Mouse (Mus musculus): ENCODE measurements around the gene Arhgap24. TPM values are rescaled to one million over a fixed set of nuclear protein-coding genes. Genes with fewer than 3 reads are reported as not detected.

Arhgap24 gene
- polyA plus RNA-seq, 1 experiment from 2014 or later = 23.8 TPM

DNA sequence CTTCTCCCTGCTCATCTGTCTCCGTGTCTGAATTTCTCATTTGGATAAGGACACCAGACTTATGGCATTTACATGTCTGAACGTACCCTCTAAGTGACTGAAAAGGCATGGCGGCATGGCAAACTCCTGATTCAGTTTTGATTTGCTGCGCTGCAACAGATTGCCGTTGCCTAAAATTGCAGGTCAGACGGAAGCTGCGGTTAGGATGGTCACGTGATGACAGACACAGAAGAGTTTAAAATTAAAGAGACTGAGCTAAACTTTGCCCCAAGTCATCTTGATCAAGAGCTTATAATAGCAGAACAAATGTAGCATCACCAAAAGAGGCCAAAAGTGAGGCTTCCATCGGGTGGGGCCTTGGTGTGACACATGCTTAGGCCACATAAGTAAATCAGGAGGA is 296.1 kb downstream of the Arhgap24 start:
- Histone ChIP-seq H3K27me3 (no peaks in the 10 kb centered on the region), H3K4me1 (peaks cover 19% of the 10 kb centered on the region), H3K27ac (no peak overlapping the region), H3K4me3 (no peak overlapping the region), H3K36me3 (no peaks in the 10 kb centered on the region), H3K9ac (no peak overlapping the region), H3K9me3 (no peaks in the 10 kb centered on the region), H3K4me2 (no peak overlapping the region)
- no peak for ATAC-seq (ENCODE audit: insufficient number of reproducible peaks, insufficient read depth, low FRiP score, low TSS enrichment, low read depth)
- WGBS = 85% methylated on average over 9 of the region's 9 CpGs

GRCm38 (mm10) chr5:102777852-102778251 is 296.7 kb downstream of the Arhgap24 start:
- 72% methylated on average over 9 of the region's 9 CpGs for WGBS
- Histone ChIP-seq H3K4me2 (no peak overlapping the region), H3K4me3 (no peak overlapping the region), H3K27me3 (no peaks in the 10 kb centered on the region), H3K9me3 (no peaks in the 10 kb centered on the region), H3K27ac (peak overlapping the region; percentile 16; the same call in 1 of the 2 replicates), H3K4me1 (peaks cover 19% of the 10 kb centered on the region), H3K36me3 (no peaks in the 10 kb centered on the region), H3K9ac (no peak overlapping the region)
- ATAC-seq (ENCODE audit: insufficient number of reproducible peaks, insufficient read depth, low FRiP score, low TSS enrichment, low read depth) = no peak

DNA sequence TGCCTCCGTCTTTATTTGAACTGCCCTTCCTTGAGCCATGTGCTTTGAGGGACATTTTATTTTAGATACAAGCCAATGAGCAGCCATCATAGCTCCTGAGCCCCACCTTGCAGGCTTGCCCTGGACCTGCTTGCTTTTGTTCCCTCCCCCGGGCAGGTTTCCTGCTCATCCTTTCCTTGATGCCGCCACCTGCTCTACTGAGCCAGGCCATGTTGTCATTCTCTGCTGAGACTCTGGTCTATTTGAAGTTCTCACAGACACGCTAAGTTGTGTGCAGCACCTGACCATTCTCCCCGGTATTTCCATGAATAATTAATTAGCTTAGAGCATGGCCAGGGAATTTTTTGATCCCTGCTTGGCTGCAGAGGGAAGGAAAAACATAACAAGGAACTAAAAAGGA is 297.1 kb downstream of the Arhgap24 start:
- WGBS = 58% methylated on average over 5 of the region's 5 CpGs
- no peak for ATAC-seq (ENCODE audit: insufficient number of reproducible peaks, insufficient read depth, low FRiP score, low TSS enrichment, low read depth)

GRCm38 (mm10) chr5:102783585-102783984 is 302.4 kb downstream of the Arhgap24 start:
- Histone ChIP-seq H3K4me1 (no peaks in the 10 kb centered on the region), H3K9me3 (no peaks in the 10 kb centered on the region), H3K9ac (no peak overlapping the region), H3K36me3 (no peaks in the 10 kb centered on the region), H3K4me3 (no peak overlapping the region), H3K27me3 (no peaks in the 10 kb centered on the region), H3K4me2 (no peak overlapping the region), H3K27ac (no peak overlapping the region)
- WGBS = 75% methylated on average over 4 of the region's 4 CpGs
- no peak for ATAC-seq (ENCODE audit: insufficient number of reproducible peaks, insufficient read depth, low FRiP score, low TSS enrichment, low read depth)

More for the DNA sequence above, 297.1 kb downstream of the Arhgap24 start:
- H3K36me3 ChIP-seq = no peaks in the 10 kb centered on the region
- H3K4me2 ChIP-seq = peak overlapping the region; percentile 20; the same call in 1 of the 2 replicates
- H3K27me3 ChIP-seq = no peaks in the 10 kb centered on the region
- no peak overlapping the region for H3K9ac ChIP-seq
- no peaks in the 10 kb centered on the region for H3K9me3 ChIP-seq
- H3K4me1 ChIP-seq = peaks cover 19% of the 10 kb centered on the region
- H3K4me3 ChIP-seq = no peak overlapping the region
- peak overlapping the region; percentile 16; the same call in 1 of the 2 replicates for H3K27ac ChIP-seq

- Histone ChIP-seq H3K4me3 (no peak overlapping the region), H3K27ac (no peak overlapping the region), H3K27me3 (no peaks in the 10 kb centered on the region), H3K4me1 (no peaks in the 10 kb centered on the region), H3K36me3 (no peaks in the 10 kb centered on the region), H3K9ac (no peak overlapping the region), H3K9me3 (no peaks in the 10 kb centered on the region), H3K4me2 (no peak overlapping the region)
- ATAC-seq (ENCODE audit: insufficient number of reproducible peaks, insufficient read depth, low FRiP score, low TSS enrichment, low read depth) = no peak
- 59% methylated on average over 2 of the region's 2 CpGs for WGBS
These were observed 304.9 kb downstream of the Arhgap24 start for GRCm38 (mm10) chr5:102786123-102786522.

GRCm38 (mm10) chr5:102788437-102788836 is 307.2 kb downstream of the Arhgap24 start:
- Histone ChIP-seq H3K27me3 (no peaks in the 10 kb centered on the region), H3K36me3 (no peaks in the 10 kb centered on the region), H3K4me2 (no peak overlapping the region), H3K4me3 (no peak overlapping the region), H3K9ac (no peak overlapping the region), H3K27ac (no peak overlapping the region), H3K4me1 (peaks cover 1% of the 10 kb centered on the region; the same call in 1 of the 2 replicates), H3K9me3 (no peaks in the 10 kb centered on the region)
- 65% methylated on average over 3 of the region's 3 CpGs for WGBS
- no peak for ATAC-seq (ENCODE audit: insufficient number of reproducible peaks, insufficient read depth, low FRiP score, low TSS enrichment, low read depth)

- no peaks in the 10 kb centered on the region for H3K27me3 ChIP-seq
- no peak overlapping the region for H3K4me3 ChIP-seq
- 58% methylated on average over 4 of the region's 4 CpGs for WGBS
- H3K9me3 ChIP-seq = no peaks in the 10 kb centered on the region
- ATAC-seq (ENCODE audit: insufficient number of reproducible peaks, insufficient read depth, low FRiP score, low TSS enrichment, low read depth) = no peak
- no peaks in the 10 kb centered on the region for H3K36me3 ChIP-seq
- H3K27ac ChIP-seq = no peak overlapping the region
- H3K4me2 ChIP-seq = no peak overlapping the region
- H3K4me1 ChIP-seq = peaks cover 6% of the 10 kb centered on the region; the same call in 1 of the 2 replicates
- no peak overlapping the region for H3K9ac ChIP-seq
These were observed 310.1 kb downstream of the Arhgap24 start for GRCm38 (mm10) chr5:102791273-102791672.

- Histone ChIP-seq H3K4me3 (no peak overlapping the region), H3K36me3 (no peaks in the 10 kb centered on the region), H3K4me1 (peaks cover 6% of the 10 kb centered on the region; the same call in 1 of the 2 replicates), H3K9me3 (no peaks in the 10 kb centered on the region), H3K27ac (no peak overlapping the region), H3K27me3 (no peaks in the 10 kb centered on the region), H3K4me2 (no peak overlapping the region), H3K9ac (no peak overlapping the region)
- no peak for ATAC-seq (ENCODE audit: insufficient number of reproducible peaks, insufficient read depth, low FRiP score, low TSS enrichment, low read depth)
- WGBS = 63% methylated on average over 11 of the region's 11 CpGs
These were observed 312.3 kb downstream of the Arhgap24 start for GRCm38 (mm10) chr5:102793536-102793935.

DNA sequence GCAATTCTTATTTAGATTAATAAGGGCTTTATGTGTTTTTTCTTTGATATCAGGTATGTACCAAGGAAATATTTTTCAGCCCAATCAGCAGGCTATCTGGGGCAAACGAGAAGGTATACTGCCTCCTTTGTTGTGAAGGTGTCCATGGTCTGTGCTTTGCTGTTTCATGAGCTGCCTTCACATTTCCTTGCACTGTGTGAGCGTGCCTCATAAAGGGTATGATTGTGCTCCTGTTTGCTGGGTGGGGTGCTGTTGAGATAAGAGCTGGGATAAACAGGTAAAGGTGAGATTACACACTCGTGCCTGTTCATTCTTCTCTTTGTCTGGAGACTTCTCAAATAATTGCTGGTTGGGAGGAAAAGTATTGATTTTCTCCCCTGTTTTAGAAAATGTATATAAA is 320.3 kb downstream of the Arhgap24 start:
- no peaks in the 10 kb centered on the region for H3K9me3 ChIP-seq
- no peak for ATAC-seq (ENCODE audit: insufficient number of reproducible peaks, insufficient read depth, low FRiP score, low TSS enrichment, low read depth)
- H3K4me3 ChIP-seq = no peak overlapping the region
- no peak overlapping the region for H3K27ac ChIP-seq
- no peaks in the 10 kb centered on the region for H3K4me1 ChIP-seq
- H3K36me3 ChIP-seq = no peaks in the 10 kb centered on the region
- WGBS = 83% methylated on average over 3 of the region's 3 CpGs
- no peak overlapping the region for H3K9ac ChIP-seq
- H3K27me3 ChIP-seq = no peaks in the 10 kb centered on the region
- H3K4me2 ChIP-seq = no peak overlapping the region

DNA sequence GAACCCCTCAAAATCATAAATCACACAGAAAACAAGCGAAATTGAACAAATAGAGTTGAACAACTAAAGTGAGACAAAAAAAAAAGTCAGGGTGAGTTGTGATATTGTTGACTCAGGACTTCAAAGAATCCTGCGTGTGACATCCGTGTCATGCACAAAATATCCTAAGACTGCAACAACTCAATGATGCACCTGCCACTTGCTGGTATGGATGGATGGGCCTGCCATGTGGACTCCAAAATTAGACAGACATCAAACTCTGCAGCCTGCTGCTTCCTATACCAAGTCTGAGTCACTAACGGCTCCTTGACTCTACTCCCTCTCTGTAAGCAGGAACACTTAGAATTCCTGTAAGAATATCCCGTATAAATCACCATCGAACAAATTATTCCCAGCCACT is 321.6 kb downstream of the Arhgap24 start:
- Histone ChIP-seq H3K27ac (no peak overlapping the region), H3K27me3 (no peaks in the 10 kb centered on the region), H3K36me3 (no peaks in the 10 kb centered on the region), H3K4me1 (no peaks in the 10 kb centered on the region), H3K4me3 (no peak overlapping the region), H3K4me2 (no peak overlapping the region), H3K9ac (no peak overlapping the region), H3K9me3 (no peaks in the 10 kb centered on the region)
- ATAC-seq (ENCODE audit: insufficient number of reproducible peaks, insufficient read depth, low FRiP score, low TSS enrichment, low read depth) = no peak
- 87% methylated on average over 6 of the region's 6 CpGs for WGBS

DNA sequence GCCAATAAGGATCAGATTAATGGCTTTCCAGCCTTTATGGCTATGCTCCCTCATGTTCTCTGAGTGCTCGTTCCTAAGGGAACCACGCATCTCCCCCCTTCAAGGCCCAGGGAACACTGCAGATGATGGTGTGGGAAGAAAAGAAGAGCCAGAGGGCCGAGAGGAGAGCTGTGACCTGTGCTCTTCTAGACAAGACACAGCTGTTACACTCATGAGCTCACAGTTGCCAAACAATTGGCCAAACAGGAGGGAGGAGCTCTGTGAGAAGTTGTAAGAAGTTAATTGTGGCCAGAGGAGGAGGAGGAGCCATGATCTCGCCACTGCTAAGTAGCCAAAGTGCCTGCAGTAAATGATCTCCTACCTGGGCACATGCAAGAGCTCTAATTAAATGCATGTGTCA is 322.5 kb downstream of the Arhgap24 start:
- 46% methylated on average over 4 of the region's 4 CpGs for WGBS
- ATAC-seq (ENCODE audit: insufficient number of reproducible peaks, insufficient read depth, low FRiP score, low TSS enrichment, low read depth) = no peak
- Histone ChIP-seq H3K9me3 (no peaks in the 10 kb centered on the region), H3K27me3 (no peaks in the 10 kb centered on the region), H3K4me3 (no peak overlapping the region), H3K36me3 (no peaks in the 10 kb centered on the region), H3K4me1 (no peaks in the 10 kb centered on the region), H3K4me2 (no peak overlapping the region), H3K27ac (no peak overlapping the region), H3K9ac (no peak overlapping the region)

GRCm38 (mm10) chr5:102807518-102807917 is 326.3 kb downstream of the Arhgap24 start:
- ATAC-seq (ENCODE audit: insufficient number of reproducible peaks, insufficient read depth, low FRiP score, low TSS enrichment, low read depth) = no peak
- Histone ChIP-seq H3K9ac (no peak overlapping the region), H3K4me3 (no peak overlapping the region), H3K4me1 (no peaks in the 10 kb centered on the region), H3K36me3 (no peaks in the 10 kb centered on the region), H3K27ac (no peak overlapping the region), H3K27me3 (no peaks in the 10 kb centered on the region), H3K4me2 (no peak overlapping the region), H3K9me3 (no peaks in the 10 kb centered on the region)
